Comparison of ENCODE assay signal across 8 mouse cellular contexts in genomic region chr5:24598570-24599006, GRCm38 (mm10). TPM values are rescaled to one million over a fixed set of nuclear protein-coding genes. Genes with fewer than 3 reads are reported as not detected.
A peak's percentile ranks its signal among the peaks of the same experiment; 100 is the strongest.
DNase-seq lines count a peak whose midpoint lies in the region; ATAC-seq and TF ChIP-seq lines count a peak whose summit lies in the region.

No protein-coding gene starts in this region.

- H3K4me2 ChIP-seq in embryonic facial prominence, embryonic 15.5 days (replicated peaks): peak overlapping the region; percentile 95
- peak overlapping the region; percentile 78 for H3K4me2 ChIP-seq in heart, postnatal 0 days (ENCODE audit: low read depth, low read length)

- H3K4me1 ChIP-seq in embryonic facial prominence, embryonic 15.5 days: peaks cover 63% of the 10 kb centered on the region
- peaks cover 26% of the 10 kb centered on the region for H3K4me1 ChIP-seq in heart, postnatal 0 days (ENCODE audit: control insufficient read depth, insufficient read depth)
- H3K4me1 ChIP-seq in midbrain, embryonic 10.5 days: peaks cover 87% of the 10 kb centered on the region

- no peaks in the 10 kb centered on the region for H3K27me3 ChIP-seq in embryonic facial prominence, embryonic 15.5 days
- no peaks in the 10 kb centered on the region for H3K27me3 ChIP-seq in heart, postnatal 0 days (ENCODE audit: control insufficient read depth, insufficient read depth, low read length)
- peaks cover 58% of the 10 kb centered on the region for H3K27me3 ChIP-seq in midbrain, embryonic 10.5 days (ENCODE audit: low read depth, poor library complexity, severe bottlenecking)

- H3K36me3 ChIP-seq in embryonic facial prominence, embryonic 15.5 days: peaks cover 25% of the 10 kb centered on the region
- peaks cover 24% of the 10 kb centered on the region for H3K36me3 ChIP-seq in heart, postnatal 0 days (replicated peaks; ENCODE audit: control insufficient read depth, insufficient read depth, low read length)
- H3K36me3 ChIP-seq in midbrain, embryonic 10.5 days: peaks cover 20% of the 10 kb centered on the region

- H3K9me3 ChIP-seq in embryonic facial prominence, embryonic 15.5 days (replicated peaks): no peaks in the 10 kb centered on the region
- H3K9me3 ChIP-seq in heart, postnatal 0 days (replicated peaks; ENCODE audit: control insufficient read depth, low read length): no peaks in the 10 kb centered on the region
- no peaks in the 10 kb centered on the region for H3K9me3 ChIP-seq in midbrain, embryonic 10.5 days (replicated peaks)

- peak overlapping the region; percentile 51 for H3K9ac ChIP-seq in embryonic facial prominence, embryonic 15.5 days
- peak overlapping the region; percentile 49 for H3K9ac ChIP-seq in heart, postnatal 0 days (replicated peaks; ENCODE audit: low read depth, low read length)

- TF ChIP-seq CTCF in heart, postnatal 0 days (IDR thresholded peaks at IDR 0.05; ENCODE audit: low read depth): peak; percentile 51

- H3K27ac ChIP-seq in embryonic facial prominence, embryonic 15.5 days (replicated peaks): no peak overlapping the region
- no peak overlapping the region for H3K27ac ChIP-seq in heart, postnatal 0 days (ENCODE audit: low read depth)
- peak overlapping the region; percentile 83 for H3K27ac ChIP-seq in midbrain, embryonic 10.5 days (replicated peaks)

- WGBS in embryonic facial prominence, embryonic 15.5 days: 0% methylated on average over 37 of the region's 41 CpGs
- WGBS in heart, postnatal 0 days: under 1% methylated on average over 39 of the region's 41 CpGs
- 1% methylated on average over 41 of the region's 41 CpGs for WGBS in midbrain, embryonic 10.5 days

- peak; percentile 77 for DNase-seq in CD4-positive, CD25-positive, alpha-beta regulatory T cell, adult 2 months (ENCODE audit: low read depth, low spot score)
- DNase-seq in heart, postnatal 0 days (ENCODE audit: low spot score): peak; percentile 37
- DNase-seq in kidney, postnatal 4 days: peak; percentile 80 to 86
- DNase-seq in midbrain, embryonic 10.5 days (ENCODE audit: low spot score): peak; percentile 76
- DNase-seq in testis, postnatal 10 days (ENCODE audit: low spot score): peak; percentile 87

- TF ChIP-seq EP300 in heart, postnatal 0 days (IDR thresholded peaks at IDR 0.05; ENCODE audit: low read depth): no peak

- H3K4me3 ChIP-seq in embryonic facial prominence, embryonic 15.5 days (replicated peaks): peak overlapping the region; percentile 50
- peak overlapping the region; percentile 44 for H3K4me3 ChIP-seq in heart, postnatal 0 days (ENCODE audit: low read depth, low read length)
- H3K4me3 ChIP-seq in midbrain, embryonic 10.5 days: peak overlapping the region; percentile 60

- no peak for ATAC-seq in CD4-positive, CD25-positive, alpha-beta regulatory T cell, adult 4 months
- ATAC-seq in activated CD4-positive, CD25-positive, alpha-beta regulatory T cell, adult 4 months: peak; percentile 12
- no peak for ATAC-seq in embryonic facial prominence, embryonic 15.5 days (ENCODE audit: insufficient number of reproducible peaks, low FRiP score, low TSS enrichment, low read depth)
- peak; percentile 7; the same call in 1 of the 2 replicates for ATAC-seq in heart, postnatal 0 days (ENCODE audit: insufficient read depth, low read depth)

RNA-seq across cellular contexts. Expression of gene Chpf2, which starts 12.0 kb away (rescaled TPM):
- polyA plus RNA-seq in CD4-positive, CD25-positive, alpha-beta regulatory T cell, adult 4 months (2017; shearing (Covaris generic)): 10 to 100 TPM in 1 of 2 experiments, 1 to 10 TPM in 1; 9.3 to 15.6 TPM
- 10 to 100 TPM in 1 of 2 experiments, 1 to 10 TPM in 1; 8.3 to 17.8 TPM for polyA plus RNA-seq in activated CD4-positive, CD25-positive, alpha-beta regulatory T cell, adult 4 months (2017; shearing (Covaris generic))
- polyA plus RNA-seq in embryonic facial prominence, embryonic 15.5 days (2015; fragmentation: Nextera tagmentation; extraction: Ambion mirVana): 30.3 and 33.1 TPM in 2 replicates
- 34.9 and 64.4 TPM in 2 replicates for total RNA-seq in heart, postnatal 0 days (2014; rRNA removed; ENCODE audit: low replicate concordance)
- polyA plus RNA-seq in heart, postnatal 0 days (2015; fragmentation: Nextera tagmentation; extraction: Ambion mirVana): 10.5 and 13.2 TPM in 2 replicates
- polyA plus RNA-seq in midbrain, embryonic 10.5 days (2016; fragmentation: Nextera tagmentation; extraction: Ambion mirVana): 14.8 and 19.7 TPM in 2 replicates

RNA-seq across cellular contexts. Expression of gene Abcf2, which starts 21.3 kb away (rescaled TPM):
- 10 to 100 TPM; 62.1 to 87.7 TPM for polyA plus RNA-seq in CD4-positive, CD25-positive, alpha-beta regulatory T cell, adult 4 months (2017; shearing (Covaris generic))
- 10 to 100 TPM; 51.8 to 56.8 TPM for polyA plus RNA-seq in activated CD4-positive, CD25-positive, alpha-beta regulatory T cell, adult 4 months (2017; shearing (Covaris generic))
- 93.7 and 100 TPM in 2 replicates for polyA plus RNA-seq in embryonic facial prominence, embryonic 15.5 days (2015; fragmentation: Nextera tagmentation; extraction: Ambion mirVana)
- total RNA-seq in heart, postnatal 0 days (2014; rRNA removed; ENCODE audit: low replicate concordance): 53.7 and 56.0 TPM in 2 replicates
- 46.0 and 49.6 TPM in 2 replicates for polyA plus RNA-seq in heart, postnatal 0 days (2015; fragmentation: Nextera tagmentation; extraction: Ambion mirVana)
- 160 and 170 TPM in 2 replicates for polyA plus RNA-seq in midbrain, embryonic 10.5 days (2016; fragmentation: Nextera tagmentation; extraction: Ambion mirVana)

RNA-seq across cellular contexts. Expression of gene Smarcd3, which starts 25.6 kb away (rescaled TPM):
- polyA plus RNA-seq in CD4-positive, CD25-positive, alpha-beta regulatory T cell, adult 4 months (2017; shearing (Covaris generic)): under 1 TPM; 0.48 to 0.61 TPM
- under 1 TPM in 1 of 2 experiments, not detected in 1; 0.41 TPM for polyA plus RNA-seq in activated CD4-positive, CD25-positive, alpha-beta regulatory T cell, adult 4 months (2017; shearing (Covaris generic))
- polyA plus RNA-seq in embryonic facial prominence, embryonic 15.5 days (2015; fragmentation: Nextera tagmentation; extraction: Ambion mirVana): 39.7 and 42.4 TPM in 2 replicates
- 79.2 and 98.4 TPM in 2 replicates for total RNA-seq in heart, postnatal 0 days (2014; rRNA removed; ENCODE audit: low replicate concordance)
- polyA plus RNA-seq in heart, postnatal 0 days (2015; fragmentation: Nextera tagmentation; extraction: Ambion mirVana): 33.9 and 36.9 TPM in 2 replicates
- 32.4 and 44.8 TPM in 2 replicates for polyA plus RNA-seq in midbrain, embryonic 10.5 days (2016; fragmentation: Nextera tagmentation; extraction: Ambion mirVana)

RNA-seq across cellular contexts. Expression of gene 4931409K22Rik, which starts 42.0 kb away (rescaled TPM):
- polyA plus RNA-seq in CD4-positive, CD25-positive, alpha-beta regulatory T cell, adult 4 months (2017; shearing (Covaris generic)): not detected
- under 1 TPM in 1 of 2 experiments, not detected in 1; 0.46 TPM for polyA plus RNA-seq in activated CD4-positive, CD25-positive, alpha-beta regulatory T cell, adult 4 months (2017; shearing (Covaris generic))
- 0.07 TPM in 1 of 2 replicates, not detected in the other for polyA plus RNA-seq in embryonic facial prominence, embryonic 15.5 days (2015; fragmentation: Nextera tagmentation; extraction: Ambion mirVana)
- not detected in 2 replicates for total RNA-seq in heart, postnatal 0 days (2014; rRNA removed; ENCODE audit: low replicate concordance)
- polyA plus RNA-seq in heart, postnatal 0 days (2015; fragmentation: Nextera tagmentation; extraction: Ambion mirVana): not detected in 2 replicates
- polyA plus RNA-seq in midbrain, embryonic 10.5 days (2016; fragmentation: Nextera tagmentation; extraction: Ambion mirVana): 0.05 TPM in 1 of 2 replicates, not detected in the other

RNA-seq across cellular contexts. Expression of gene Asb10, which starts 57.8 kb away (rescaled TPM):
- polyA plus RNA-seq in CD4-positive, CD25-positive, alpha-beta regulatory T cell, adult 4 months (2017; shearing (Covaris generic)): not detected
- polyA plus RNA-seq in activated CD4-positive, CD25-positive, alpha-beta regulatory T cell, adult 4 months (2017; shearing (Covaris generic)): not detected
- polyA plus RNA-seq in embryonic facial prominence, embryonic 15.5 days (2015; fragmentation: Nextera tagmentation; extraction: Ambion mirVana): 1.1 and 1.2 TPM in 2 replicates
- 34.4 and 44.0 TPM in 2 replicates for total RNA-seq in heart, postnatal 0 days (2014; rRNA removed; ENCODE audit: low replicate concordance)
- polyA plus RNA-seq in heart, postnatal 0 days (2015; fragmentation: Nextera tagmentation; extraction: Ambion mirVana): 20.8 and 24.3 TPM in 2 replicates
- 0.06 and 0.15 TPM in 2 replicates for polyA plus RNA-seq in midbrain, embryonic 10.5 days (2016; fragmentation: Nextera tagmentation; extraction: Ambion mirVana)

Comparison
In these comparisons a context has a peak if more than half of its experiments do, and no peak if none do; other contexts are left out.
1. DNase-seq: peak in every context shown above with its lines; median percentile 87 in testis, postnatal 10 days; 83 in kidney, postnatal 4 days; 77 in CD4-positive, CD25-positive, alpha-beta regulatory T cell, adult 2 months; 76 in midbrain, embryonic 10.5 days; 37 in heart, postnatal 0 days.
2. ATAC-seq: peak in activated CD4-positive, CD25-positive, alpha-beta regulatory T cell, adult 4 months (single experiment) and heart, postnatal 0 days (single experiment); none in CD4-positive, CD25-positive, alpha-beta regulatory T cell, adult 4 months (single experiment) and embryonic facial prominence, embryonic 15.5 days (single experiment).
3. RNA of gene Smarcd3, which starts 25.6 kb away (polyA plus RNA-seq): 39.7 to 42.4 TPM in embryonic facial prominence, embryonic 15.5 days, 33.9 to 36.9 TPM in heart, postnatal 0 days and 32.4 to 44.8 TPM in midbrain, embryonic 10.5 days; 0.48 to 0.61 TPM in CD4-positive, CD25-positive, alpha-beta regulatory T cell, adult 4 months and 0.41 TPM in activated CD4-positive, CD25-positive, alpha-beta regulatory T cell, adult 4 months; every median in the first group is over 10 times any median in the second.
4. Peak in every context shown above with its lines, with median percentiles within 50 percentile points of each other: H3K4me3 ChIP-seq.